Mouse (Mus musculus): Measurements from ENCODE around the gene Zfp458.
A peak's percentile ranks its signal among the peaks of the same experiment; 100 is the strongest.
"Not testable (repeated sequence)": the region's sequence is repeated elsewhere in the genome, so short reads cannot be mapped to it uniquely, and the experiment has no call there.

Gene Zfp458

GRCm38 (mm10) chr13:67278314-67278713 is at the start of gene Zfp458:
Gene Zfp458, minus strand, starts transcription at chr13:67278466.
- no peak for DNase-seq (ENCODE audit: low spot score in 2 of 2)

- DNase-seq (ENCODE audit: low spot score in 2 of 2) = no peak
Observed at GRCm38 (mm10) chr13:67306718-67307117, 28.5 kb upstream of the Zfp458 start.

- DNase-seq (ENCODE audit: low spot score in 2 of 2) = peak; percentile 75 to 84
Observed at GRCm38 (mm10) chr13:67305822-67306672, 27.8 kb upstream of the Zfp458 start, which contains the start of gene Zfp457. Gene Zfp457, minus strand, starts transcription at chr13:67306485.

GRCm38 (mm10) chr13:67269383-67270065 is 8.7 kb downstream of the Zfp458 start:
- not testable (repeated sequence) for DNase-seq (ENCODE audit: low spot score in 2 of 2)

GRCm38 (mm10) chr13:67268568-67269369 is 9.5 kb downstream of the Zfp458 start:
- DNase-seq (ENCODE audit: low spot score in 2 of 2) = peak; percentile 58 to 67

GRCm38 (mm10) chr13:67214015-67214607 is 64.2 kb downstream of the Zfp458 start:
- DNase-seq (ENCODE audit: low spot score in 2 of 2) = peak in 1 of 2 experiments; percentile 8

Data from thymus, postnatal 10 days (tissue).